Mouse (Mus musculus): ENCODE data around the gene Nars2.

DNA sequence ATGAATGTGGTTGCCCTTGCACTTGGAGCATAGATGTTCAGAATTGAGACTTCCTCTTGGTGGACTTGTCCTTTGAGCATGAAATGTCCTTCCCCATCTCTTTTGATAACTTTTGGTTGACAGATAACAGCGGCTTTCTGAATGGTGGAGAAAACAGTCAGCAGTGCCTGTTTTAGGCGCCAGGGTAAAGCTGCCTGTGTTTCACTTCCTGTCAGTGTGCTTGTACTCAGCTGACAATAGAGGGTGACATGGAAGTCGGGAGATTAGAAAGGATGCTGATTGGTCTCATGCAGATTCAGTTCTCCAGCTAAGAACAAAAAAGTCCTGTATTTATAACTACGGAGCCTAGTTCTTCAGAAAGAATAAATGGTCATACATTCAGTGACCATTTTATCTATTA lies 66.7 kb downstream of the Nars2 start:
- TF ChIP-seq RCOR1 (conservative IDR thresholded peaks at IDR 0.05; ENCODE audit: low read depth, low read length): no peak
- TF ChIP-seq POLR2AphosphoS2 (IDR thresholded peaks at IDR 0.05; ENCODE audit: low read depth, low read length): no peak
- no peak for TF ChIP-seq CTCF (conservative IDR thresholded peaks at IDR 0.05 in 1 of 2, IDR thresholded peaks at IDR 0.05 in 1 of 2; ENCODE audit: low read depth in 2 of 2, low read length in 2 of 2)
- TF ChIP-seq USF1 (IDR thresholded peaks at IDR 0.05; ENCODE audit: low read depth, low read length): no peak
- peak; percentile 19; the same call in 1 of the 2 replicates for TF ChIP-seq ETS1 (conservative IDR thresholded peaks at IDR 0.05; ENCODE audit: low read depth, low read length)
- peak; percentile 30; the same call in 1 of the 2 replicates for TF ChIP-seq EP300 (IDR thresholded peaks at IDR 0.05; ENCODE audit: low read length)
- TF ChIP-seq POLR2A (IDR thresholded peaks at IDR 0.05; ENCODE audit: low read depth, low read length): no peak
- no peak for TF ChIP-seq MXI1 (IDR thresholded peaks at IDR 0.05; ENCODE audit: low read depth, low read length)
- TF ChIP-seq IRF4 (IDR thresholded peaks at IDR 0.05; ENCODE audit: low read depth, low read length): 0 out of 2 replicates have a peak, but pooled peaks have one; percentile 57
- TF ChIP-seq KAT2A (IDR thresholded peaks at IDR 0.05; ENCODE audit: insufficient replicate concordance, low read length): no peak

All from CH12.LX (cell line).